Mouse (Mus musculus) midbrain, postnatal 0 days (tissue): ENCODE measurements at regions not wholly inside any gene's neighbourhood (a gene's known extent, or its start where the extent isn't known, plus 50 kb on each side); places are given as distances from the start of the nearest gene placed in this dataset.

Experiments
- ATAC-seq: fragments of 200-750 bp; cut with Nextera tagmentation; 2 replicates; pipeline ENCODE4 v1.8.0; 2017; ENCODE audit warnings: moderate number of reproducible peaks, mild to moderate bottlenecking, moderate TSS enrichment, moderate library complexity; ENCODE audit not compliant: low FRiP score
- DNase-seq: peaks from one replicate; pipeline ENCODE4 v3.0.0-alpha.2; 2015; ENCODE audit warnings: low spot score
- H3K27ac ChIP-seq: fragments of 300-500 bp; sonication (generic); 2 replicates; pipeline ENCODE4 v1.5.1; 2014; ENCODE audit warnings: low read depth, mild to moderate bottlenecking, low read length, mixed read lengths
- H3K27me3 ChIP-seq: fragments of 300-500 bp; sonication (generic); 2 replicates; pipeline ENCODE4 v1.6.1; 2014; ENCODE audit warnings: low read length, control low read depth, mixed read lengths; ENCODE audit not compliant: insufficient read depth
- H3K36me3 ChIP-seq: fragments of 300-500 bp; sonication (generic); 2 replicates; pipeline ENCODE4 v1.6.1; 2014; ENCODE audit warnings: low read length, control low read depth, mixed read lengths; ENCODE audit not compliant: insufficient read depth
- H3K4me1 ChIP-seq: fragments of 300-500 bp; sonication (generic); 2 replicates; pipeline ENCODE4 v1.6.1; 2014; ENCODE audit warnings: mild to moderate bottlenecking, control low read depth, antibody characterized with exemption, low read length, mixed read lengths; ENCODE audit not compliant: insufficient read depth
- H3K4me2 ChIP-seq: fragments of 300-500 bp; sonication (generic); 2 replicates; pipeline ENCODE4 v1.6.1; 2014; ENCODE audit warnings: low read depth, mild to moderate bottlenecking, low read length, mixed read lengths; ENCODE audit not compliant: poor library complexity, severe bottlenecking
- H3K4me3 ChIP-seq: fragments of 300-500 bp; sonication (generic); 2 replicates; pipeline ENCODE4 v1.5.1; 2014; ENCODE audit warnings: low read depth, mild to moderate bottlenecking, low read length, moderate library complexity
- H3K9ac ChIP-seq: fragments of 300-500 bp; sonication (generic); replicated peaks from 2 replicates; pipeline ENCODE4 v1.6.1; 2014; ENCODE audit warnings: mild to moderate bottlenecking, low read length, moderate library complexity, mixed read lengths; ENCODE audit not compliant: poor library complexity, severe bottlenecking
- H3K9me3 ChIP-seq: fragments of 300-500 bp; sonication (generic); 2 replicates; pipeline ENCODE4 v1.6.1; 2016; ENCODE audit warnings: low read length, control low read depth
- CTCF ChIP-seq: IDR thresholded peaks from 2 replicates; pipeline ENCODE4 v1.5.1; 2016; ENCODE audit warnings: antibody characterized with exemption, mild to moderate bottlenecking
- WGBS: fragments of 180-500 bp; shearing (Covaris S2); extraction: QIAGEN DNeasy Blood & Tissue Kit; methylation state at CpG from one replicate; pipeline ENCODE4 v1.1.7; 2014; 5-methylcytosine and 5-hydroxymethylcytosine counted together

- ATAC-seq (no peak), DNase-seq (no peak)
- no peak overlapping the region for H3K4me2 ChIP-seq
- H3K27me3 ChIP-seq: no peaks in the 10 kb centered on the region
- H3K36me3 ChIP-seq: no peaks in the 10 kb centered on the region
- no peaks in the 10 kb centered on the region for H3K9me3 ChIP-seq
- 83% methylated on average over 3 of the region's 3 CpGs for WGBS
- H3K9ac ChIP-seq: no peak overlapping the region
- H3K4me3 ChIP-seq: no peak overlapping the region
- H3K4me1 ChIP-seq: no peaks in the 10 kb centered on the region
- TF ChIP-seq CTCF: no peak
- H3K27ac ChIP-seq: no peak overlapping the region
Measured at GRCm38 (mm10) chr12:77107251-77107650, 130.7 kb upstream of the Fut8 start.

DNA sequence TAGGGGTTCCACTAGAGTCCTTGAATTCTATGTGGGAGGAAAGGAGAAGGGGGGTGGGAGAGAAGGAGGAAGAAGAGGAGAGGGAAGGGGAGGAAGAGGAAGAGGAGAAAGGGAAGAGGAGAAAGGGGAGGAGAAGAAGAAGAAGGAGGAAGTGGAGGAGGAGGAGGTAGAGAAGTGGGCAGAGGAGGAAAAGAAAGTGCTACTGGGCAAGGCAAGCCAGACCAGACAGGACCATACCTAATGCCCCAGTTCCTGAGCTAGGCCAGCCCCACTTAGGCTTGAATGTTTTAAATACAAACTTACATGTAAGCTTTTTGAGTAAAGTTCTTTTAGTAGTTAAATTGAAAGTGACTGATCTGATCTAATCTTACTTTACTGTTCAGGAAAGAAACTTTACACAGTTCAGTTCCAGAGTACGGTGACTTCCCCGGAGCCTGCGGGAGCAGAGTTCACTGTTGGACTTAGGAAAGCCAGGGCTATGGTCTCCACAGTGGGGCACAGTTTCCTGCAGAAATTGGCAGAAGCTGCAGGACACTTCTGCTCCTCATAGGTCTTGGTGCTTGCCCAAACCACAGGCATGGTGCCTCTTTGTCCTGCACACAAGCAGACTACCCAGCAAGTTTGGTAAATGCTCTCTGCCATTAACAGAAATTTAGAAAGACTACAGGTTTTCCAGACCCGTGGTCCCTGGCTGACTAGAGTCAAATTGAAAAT, 131.9 kb upstream of the Fut8 start:
- no peak overlapping the region for H3K4me2 ChIP-seq
- no peak for DNase-seq
- no peak overlapping the region for H3K4me3 ChIP-seq
- ATAC-seq: no peak
- H3K36me3 ChIP-seq: no peaks in the 10 kb centered on the region
- H3K4me1 ChIP-seq: no peaks in the 10 kb centered on the region
- H3K27me3 ChIP-seq: no peaks in the 10 kb centered on the region
- 74% methylated on average over 4 of the region's 4 CpGs for WGBS
- no peak overlapping the region for H3K27ac ChIP-seq
- TF ChIP-seq CTCF: no peak
- no peak overlapping the region for H3K9ac ChIP-seq
- no peaks in the 10 kb centered on the region for H3K9me3 ChIP-seq

DNA sequence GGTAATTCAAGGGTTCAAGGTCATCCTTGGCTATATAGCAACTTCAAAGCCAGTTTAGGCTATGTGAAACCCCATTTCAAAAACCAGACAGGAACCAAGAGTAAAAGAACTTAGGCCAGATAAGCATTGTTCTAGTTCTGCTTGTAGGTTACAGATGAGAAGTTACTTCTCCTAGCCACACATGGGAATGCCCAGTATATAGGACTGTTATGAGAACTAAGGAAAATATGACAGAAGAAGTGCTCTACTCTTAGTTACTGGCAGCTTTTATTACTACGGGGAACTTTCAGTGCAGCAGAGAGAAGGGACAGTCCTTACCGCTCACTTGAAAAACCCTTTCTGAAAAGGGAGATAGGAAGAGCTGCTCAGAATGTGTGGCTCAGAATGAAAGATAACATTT, 137.4 kb upstream of the Fut8 start:
- TF ChIP-seq CTCF: no peak
- no peak overlapping the region for H3K27ac ChIP-seq
- no peaks in the 10 kb centered on the region for H3K27me3 ChIP-seq
- no peak overlapping the region for H3K4me3 ChIP-seq
- H3K9ac ChIP-seq: no peak overlapping the region
- H3K36me3 ChIP-seq: no peaks in the 10 kb centered on the region
- no peaks in the 10 kb centered on the region for H3K4me1 ChIP-seq
- 98% methylated on average over 2 of the region's 2 CpGs for WGBS
- no peak for DNase-seq
- H3K4me2 ChIP-seq: no peak overlapping the region
- H3K9me3 ChIP-seq: no peaks in the 10 kb centered on the region
- ATAC-seq: no peak

- H3K4me2 ChIP-seq: no peak overlapping the region
- DNase-seq: no peak
- H3K27me3 ChIP-seq: no peaks in the 10 kb centered on the region
- no peaks in the 10 kb centered on the region for H3K4me1 ChIP-seq
- WGBS: 88% methylated on average over 5 of the region's 5 CpGs
- no peak for ATAC-seq
- H3K36me3 ChIP-seq: no peaks in the 10 kb centered on the region
- no peaks in the 10 kb centered on the region for H3K9me3 ChIP-seq
- no peak for TF ChIP-seq CTCF
- no peak overlapping the region for H3K4me3 ChIP-seq
- no peak overlapping the region for H3K9ac ChIP-seq
- no peak overlapping the region for H3K27ac ChIP-seq
Measured at GRCm38 (mm10) chr12:77099521-77099920, 137.5 kb upstream of the Max start.

GRCm38 (mm10) chr12:77098821-77099220, 136.8 kb upstream of the Max start:
- H3K36me3 ChIP-seq: no peaks in the 10 kb centered on the region
- ATAC-seq (no peak), DNase-seq (no peak)
- H3K4me1 ChIP-seq: no peaks in the 10 kb centered on the region
- no peak overlapping the region for H3K9ac ChIP-seq
- no peak overlapping the region for H3K4me2 ChIP-seq
- no peak overlapping the region for H3K4me3 ChIP-seq
- H3K9me3 ChIP-seq: no peaks in the 10 kb centered on the region
- H3K27me3 ChIP-seq: no peaks in the 10 kb centered on the region
- no peak for TF ChIP-seq CTCF
- H3K27ac ChIP-seq: no peak overlapping the region
- WGBS: 92% methylated on average over 4 of the region's 4 CpGs

DNA sequence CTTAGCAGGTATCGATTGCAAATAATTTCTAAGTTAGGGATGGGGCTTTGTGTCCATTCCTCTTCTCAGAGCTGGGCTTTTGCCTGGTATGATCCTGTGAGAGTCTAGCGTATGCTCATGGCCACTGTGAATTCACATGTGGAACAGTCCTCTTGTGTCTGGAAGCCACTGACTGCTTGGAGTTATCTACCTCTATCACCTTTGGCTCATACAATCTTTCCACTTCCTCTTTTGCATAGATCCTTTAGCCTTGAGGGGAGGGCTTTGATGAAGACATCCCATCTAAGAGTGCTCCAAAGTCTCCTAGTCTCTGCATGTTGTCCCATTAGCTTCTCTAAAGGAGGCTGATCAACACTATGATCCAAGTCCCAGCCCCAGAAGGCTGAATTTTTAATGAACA, 135.8 kb upstream of the Max start:
- no peaks in the 10 kb centered on the region for H3K36me3 ChIP-seq
- H3K9ac ChIP-seq: no peak overlapping the region
- 0 out of 2 replicates have a peak, but pooled peaks cover 2% of the 10 kb centered on the region for H3K4me1 ChIP-seq
- H3K9me3 ChIP-seq: no peaks in the 10 kb centered on the region
- TF ChIP-seq CTCF: no peak
- DNase-seq (no peak), ATAC-seq (no peak)
- WGBS: 97% methylated on average over 2 of the region's 2 CpGs
- no peak overlapping the region for H3K27ac ChIP-seq
- no peak overlapping the region for H3K4me3 ChIP-seq
- H3K4me2 ChIP-seq: no peak overlapping the region
- no peaks in the 10 kb centered on the region for H3K27me3 ChIP-seq
